Mouse (Mus musculus): ENCODE results near the gene Cstf3. TPM values are rescaled to one million over a fixed set of nuclear protein-coding genes. Genes with fewer than 3 reads are reported as not detected.

The Cstf3 gene
- polyA plus RNA-seq, 1 experiment = 2.4 TPM

DNA sequence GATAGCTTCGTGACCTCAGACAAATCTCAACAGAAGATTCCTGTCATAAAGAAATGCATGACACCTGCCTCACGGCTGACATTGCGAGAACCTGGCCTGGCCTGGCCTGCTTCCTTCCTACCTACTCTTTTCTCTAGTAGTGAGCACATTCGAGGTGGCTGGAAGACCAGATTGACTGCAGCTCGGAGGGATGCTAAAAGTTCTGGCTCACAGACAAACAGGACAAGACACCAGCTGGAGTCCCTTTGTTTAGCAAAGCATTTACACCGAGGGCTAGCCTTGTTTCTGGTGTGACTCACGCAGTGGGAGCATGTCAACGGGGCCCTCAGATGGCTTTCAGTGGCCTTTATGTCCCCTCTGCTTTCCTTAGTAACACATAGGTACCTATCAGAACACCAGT, 98.4 kb downstream of the Cstf3 start:
- TF ChIP-seq CTCF (IDR thresholded peaks at IDR 0.05; ENCODE audit: extremely low read depth, insufficient read length, insufficient replicate concordance, low read depth, low read length) (no peak), POLR2A (IDR thresholded peaks at IDR 0.05; ENCODE audit: low read depth, low read length) (no peak)
- H3K27ac ChIP-seq (ENCODE audit: insufficient read depth, low read depth, low read length) = no peak overlapping the region

GRCm38 (mm10) chr2:104690720-104691119, 100.4 kb downstream of the Cstf3 start:
- WGBS = 67% methylated on average over 4 of the region's 4 CpGs

More for the DNA sequence above, 98.4 kb downstream of the Cstf3 start:
- Histone ChIP-seq H3K4me1 (ENCODE audit: control insufficient read depth, insufficient read depth, insufficient read length, low read length) (no peaks in the 10 kb centered on the region), H3K36me3 (ENCODE audit: control insufficient read depth, insufficient read depth, low read length) (no peaks in the 10 kb centered on the region), H3K27me3 (ENCODE audit: control insufficient read depth, insufficient read depth, low read length) (no peaks in the 10 kb centered on the region), H3K4me3 (ENCODE audit: low read depth, low read length) (no peak overlapping the region)
- WGBS = 70% methylated on average over 8 of the region's 8 CpGs

DNA sequence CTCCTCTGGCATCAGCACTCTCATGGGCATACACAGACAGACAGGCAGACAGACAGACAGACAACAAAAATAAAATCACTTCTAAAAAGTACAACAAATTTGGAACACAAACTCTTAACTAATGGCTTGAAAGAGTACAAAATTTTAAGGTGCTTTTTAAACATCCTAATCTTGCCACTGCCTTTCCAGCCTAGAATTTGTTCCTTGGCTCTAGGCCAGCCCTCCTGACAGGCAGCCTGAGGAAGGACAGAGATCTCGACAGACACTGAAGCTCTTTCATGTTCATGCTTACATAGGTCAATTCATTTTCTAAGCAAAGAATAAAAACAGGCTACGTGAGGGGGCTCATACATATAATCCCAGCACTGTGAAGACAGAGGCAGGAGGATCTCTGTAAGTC, 102.2 kb downstream of the Cstf3 start:
- H3K27ac ChIP-seq (ENCODE audit: insufficient read depth, low read depth, low read length) = no peak overlapping the region
- no peak for TF ChIP-seq CTCF (IDR thresholded peaks at IDR 0.05; ENCODE audit: extremely low read depth, insufficient read length, insufficient replicate concordance, low read depth, low read length)
- no peak for TF ChIP-seq POLR2A (IDR thresholded peaks at IDR 0.05; ENCODE audit: low read depth, low read length)
- no peaks in the 10 kb centered on the region for H3K4me1 ChIP-seq (ENCODE audit: control insufficient read depth, insufficient read depth, insufficient read length, low read length)
- H3K36me3 ChIP-seq (ENCODE audit: control insufficient read depth, insufficient read depth, low read length) = no peaks in the 10 kb centered on the region
- no peak overlapping the region for H3K4me3 ChIP-seq (ENCODE audit: low read depth, low read length)
- no peaks in the 10 kb centered on the region for H3K27me3 ChIP-seq (ENCODE audit: control insufficient read depth, insufficient read depth, low read length)
- WGBS = 49% methylated on average over 2 of the region's 2 CpGs

More at GRCm38 (mm10) chr2:104690720-104691119, 100.4 kb downstream of the Cstf3 start:
- Histone ChIP-seq H3K4me3 (ENCODE audit: low read depth, low read length) (no peak overlapping the region), H3K27ac (ENCODE audit: insufficient read depth, low read depth, low read length) (no peak overlapping the region), H3K27me3 (ENCODE audit: control insufficient read depth, insufficient read depth, low read length) (no peaks in the 10 kb centered on the region), H3K36me3 (ENCODE audit: control insufficient read depth, insufficient read depth, low read length) (no peaks in the 10 kb centered on the region), H3K4me1 (ENCODE audit: control insufficient read depth, insufficient read depth, insufficient read length, low read length) (no peaks in the 10 kb centered on the region)
- TF ChIP-seq POLR2A (IDR thresholded peaks at IDR 0.05; ENCODE audit: low read depth, low read length) = no peak
- no peak for TF ChIP-seq CTCF (IDR thresholded peaks at IDR 0.05; ENCODE audit: extremely low read depth, insufficient read length, insufficient replicate concordance, low read depth, low read length)

GRCm38 (mm10) chr2:104699659-104700058, 109.3 kb downstream of the Cstf3 start:
- Histone ChIP-seq H3K4me1 (ENCODE audit: control insufficient read depth, insufficient read depth, insufficient read length, low read length) (no peaks in the 10 kb centered on the region), H3K4me3 (ENCODE audit: low read depth, low read length) (no peak overlapping the region), H3K27ac (ENCODE audit: insufficient read depth, low read depth, low read length) (no peak overlapping the region), H3K36me3 (ENCODE audit: control insufficient read depth, insufficient read depth, low read length) (no peaks in the 10 kb centered on the region), H3K27me3 (ENCODE audit: control insufficient read depth, insufficient read depth, low read length) (no peaks in the 10 kb centered on the region)
- 84% methylated on average over 11 of the region's 11 CpGs for WGBS
- no peak for TF ChIP-seq POLR2A (IDR thresholded peaks at IDR 0.05; ENCODE audit: low read depth, low read length)
- no peak for TF ChIP-seq CTCF (IDR thresholded peaks at IDR 0.05; ENCODE audit: extremely low read depth, insufficient read length, insufficient replicate concordance, low read depth, low read length)

- WGBS = 80% methylated on average over 3 of the region's 3 CpGs
- Histone ChIP-seq H3K36me3 (ENCODE audit: control insufficient read depth, insufficient read depth, low read length) (no peaks in the 10 kb centered on the region), H3K27ac (ENCODE audit: insufficient read depth, low read depth, low read length) (no peak overlapping the region), H3K27me3 (ENCODE audit: control insufficient read depth, insufficient read depth, low read length) (no peaks in the 10 kb centered on the region), H3K4me1 (ENCODE audit: control insufficient read depth, insufficient read depth, insufficient read length, low read length) (no peaks in the 10 kb centered on the region), H3K4me3 (ENCODE audit: low read depth, low read length) (no peak overlapping the region)
- TF ChIP-seq CTCF (IDR thresholded peaks at IDR 0.05; ENCODE audit: extremely low read depth, insufficient read length, insufficient replicate concordance, low read depth, low read length) (no peak), POLR2A (IDR thresholded peaks at IDR 0.05; ENCODE audit: low read depth, low read length) (no peak)
Observed at GRCm38 (mm10) chr2:104703158-104703557, 112.8 kb downstream of the Cstf3 start.

GRCm38 (mm10) chr2:104704355-104704754, 114.0 kb downstream of the Cstf3 start:
- no peaks in the 10 kb centered on the region for H3K4me1 ChIP-seq (ENCODE audit: control insufficient read depth, insufficient read depth, insufficient read length, low read length)
- H3K27me3 ChIP-seq (ENCODE audit: control insufficient read depth, insufficient read depth, low read length) = no peaks in the 10 kb centered on the region
- no peak overlapping the region for H3K27ac ChIP-seq (ENCODE audit: insufficient read depth, low read depth, low read length)
- H3K4me3 ChIP-seq (ENCODE audit: low read depth, low read length) = no peak overlapping the region
- no peak for TF ChIP-seq CTCF (IDR thresholded peaks at IDR 0.05; ENCODE audit: extremely low read depth, insufficient read length, insufficient replicate concordance, low read depth, low read length)
- no peak for TF ChIP-seq POLR2A (IDR thresholded peaks at IDR 0.05; ENCODE audit: low read depth, low read length)
- H3K36me3 ChIP-seq (ENCODE audit: control insufficient read depth, insufficient read depth, low read length) = no peaks in the 10 kb centered on the region
- WGBS = 49% methylated on average over 3 of the region's 3 CpGs

DNA sequence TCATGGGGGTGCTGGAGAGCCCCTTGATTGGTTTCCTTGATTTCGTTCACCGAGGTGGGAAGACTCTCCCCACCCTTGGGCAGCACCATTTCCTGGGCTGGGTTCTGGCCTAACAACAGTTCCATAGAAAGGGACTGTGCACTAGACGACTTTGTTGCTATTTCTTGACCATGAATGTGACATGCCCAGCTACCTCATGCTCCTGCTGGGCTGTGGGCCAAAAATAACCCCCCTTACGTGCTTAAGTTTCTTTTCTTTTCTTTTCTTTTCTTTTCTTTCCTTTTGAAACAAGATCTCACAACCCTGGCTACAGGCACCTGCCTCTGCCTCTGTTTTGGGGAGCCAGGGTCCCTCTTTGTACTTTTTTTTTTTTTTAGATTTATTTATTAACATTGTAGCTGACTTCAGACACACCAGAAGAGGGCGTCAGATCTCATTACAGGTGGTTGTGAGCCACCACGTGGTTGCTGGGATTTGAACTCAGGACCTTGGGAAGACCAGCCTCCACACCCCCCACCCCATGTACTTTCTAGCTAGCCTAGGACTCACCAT, 119.5 kb downstream of the Cstf3 start:
- H3K27ac ChIP-seq (ENCODE audit: insufficient read depth, low read depth, low read length) = no peak overlapping the region
- no peak overlapping the region for H3K4me3 ChIP-seq (ENCODE audit: low read depth, low read length)
- peaks cover 4% of the 10 kb centered on the region for H3K4me1 ChIP-seq (ENCODE audit: control insufficient read depth, insufficient read depth, insufficient read length, low read length)
- H3K27me3 ChIP-seq (ENCODE audit: control insufficient read depth, insufficient read depth, low read length) = no peaks in the 10 kb centered on the region
- TF ChIP-seq POLR2A (IDR thresholded peaks at IDR 0.05; ENCODE audit: low read depth, low read length) (no peak), CTCF (IDR thresholded peaks at IDR 0.05; ENCODE audit: extremely low read depth, insufficient read length, insufficient replicate concordance, low read depth, low read length) (no peak)
- no peaks in the 10 kb centered on the region for H3K36me3 ChIP-seq (ENCODE audit: control insufficient read depth, insufficient read depth, low read length)
- WGBS = 67% methylated on average over 6 of the region's 6 CpGs

All from small intestine, adult 2 months (tissue).